Mouse (Mus musculus) liver, embryonic 14.5 days (tissue): Measurements from ENCODE around the gene Fam214a. TPM values are rescaled to one million over a fixed set of nuclear protein-coding genes. Genes with fewer than 3 reads are reported as not detected.

Experiments used
- ATAC-seq: fragments of 200-750 bp; cut with Nextera tagmentation; 2 replicates; pipeline ENCODE4 v1.8.0; 2017; ENCODE audit warnings: moderate number of reproducible peaks, mild to moderate bottlenecking, moderate library complexity; ENCODE audit not compliant: insufficient read depth
- DNase-seq, 3 experiments: peaks; one replicate each; pipeline ENCODE4 v3.0.0-alpha.2; 2012 to 2013; ENCODE audit warnings: low read depth in 3 of 3, low spot score in 3 of 3
- H3K27ac ChIP-seq: fragments of 300-500 bp; sonication (generic); 2 replicates; pipeline ENCODE4 v1.5.1; 2014; ENCODE audit warnings: moderate library complexity, mild to moderate bottlenecking, control low read depth, inconsistent platforms
- H3K27me3 ChIP-seq: fragments of 300-500 bp; sonication (generic); 2 replicates; pipeline ENCODE4 v1.6.1; 2014; ENCODE audit warnings: mild to moderate bottlenecking, low read length, moderate library complexity; ENCODE audit not compliant: control insufficient read depth, insufficient read depth
- H3K36me3 ChIP-seq: fragments of 300-500 bp; sonication (generic); replicated peaks from 2 replicates; pipeline ENCODE4 v1.6.1; 2014; ENCODE audit warnings: low read depth; ENCODE audit not compliant: control insufficient read depth, insufficient read depth
- H3K4me1 ChIP-seq, 2 experiments: fragments of 200-500 bp in 1 of 2; fragments of 300-500 bp in 1 of 2; sonication (generic) in 1 of 2; replicated peaks; 2 replicates each; pipeline ENCODE4 v1.6.1; 2012 to 2014; ENCODE audit warnings: antibody characterized with exemption in 1 of 2, inconsistent platforms in 1 of 2, low read length in 1 of 2; ENCODE audit not compliant: control insufficient read depth in 2 of 2, insufficient read depth in 2 of 2
- H3K4me2 ChIP-seq: fragments of 300-500 bp; sonication (generic); 2 replicates; pipeline ENCODE4 v1.6.1; 2014; ENCODE audit warnings: low read depth, mild to moderate bottlenecking, control low read depth, moderate library complexity
- H3K4me3 ChIP-seq, 2 experiments: fragments of 200-500 bp in 1 of 2; fragments of 300-500 bp in 1 of 2; sonication (generic) in 1 of 2; 2 replicates each; pipeline ENCODE4 v1.5.1; 2012 to 2014; ENCODE audit warnings: low read depth in 2 of 2, low read length in 2 of 2, mild to moderate bottlenecking in 2 of 2, control low read depth in 1 of 2, inconsistent platforms in 1 of 2, moderate library complexity in 1 of 2; ENCODE audit not compliant: insufficient read depth in 1 of 2
- H3K9ac ChIP-seq: fragments of 300-500 bp; sonication (generic); replicated peaks from 2 replicates; pipeline ENCODE4 v1.6.1; 2014; ENCODE audit warnings: mild to moderate bottlenecking, control low read depth, moderate library complexity
- H3K9me3 ChIP-seq: fragments of 300-500 bp; sonication (generic); 2 replicates; pipeline ENCODE4 v1.6.1; 2016; ENCODE audit warnings: low read length, mixed read lengths; ENCODE audit not compliant: control insufficient read depth
- CTCF ChIP-seq: IDR thresholded peaks from 2 replicates; pipeline ENCODE4 v1.5.1; 2016; ENCODE audit warnings: antibody characterized with exemption, low read depth, control low read depth
- EP300 ChIP-seq: IDR thresholded peaks from 2 replicates; pipeline ENCODE4 v1.6.1; 2016; ENCODE audit warnings: antibody characterized with exemption, low read depth
- WGBS: fragments of 180-500 bp; shearing (Covaris S2); extraction: QIAGEN DNeasy Blood & Tissue Kit; methylation state at CpG from one replicate; pipeline ENCODE4 v1.1.7; 2014; ENCODE audit not compliant: insufficient replicate concordance; 5-methylcytosine and 5-hydroxymethylcytosine counted together
- polyA plus RNA-seq, 2 experiments: library from polyadenylated mRNA; depleted of rRNA in 1 of 2; stranded (reverse) in 1 of 2; unstranded in 1 of 2; fragments of >200 nt; fragmentation: Nextera tagmentation in 1 of 2; extraction: Ambion mirVana in 1 of 2; gene quantifications; 2 replicates each; pipeline versions ENCODE4 v1.2.1 to v1.2.3; 2012 to 2014

Fam214a gene
- polyA plus RNA-seq, 2 experiments: 0.78 to 1.5 TPM

DNA sequence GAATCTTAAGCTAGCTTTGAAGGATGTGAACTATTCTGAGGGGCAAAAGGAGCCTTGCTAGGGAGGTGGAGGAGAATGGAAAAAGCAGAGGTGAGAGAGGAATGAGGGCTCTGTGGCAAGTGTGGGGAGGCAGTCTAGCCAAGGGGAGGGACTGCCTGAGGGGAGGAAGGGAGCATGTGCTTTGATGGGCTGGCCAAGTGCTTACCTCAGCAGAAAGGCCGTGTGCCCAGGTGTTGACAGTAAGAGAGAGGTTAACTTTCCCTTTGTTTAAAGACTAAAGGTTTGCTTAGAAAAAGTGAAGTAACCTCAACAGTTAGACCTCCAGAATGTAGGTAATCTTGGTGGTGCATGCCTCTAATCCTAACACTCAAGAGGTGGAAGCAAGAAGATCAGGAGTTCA is 31.3 kb upstream of the Fam214a start:
- Histone ChIP-seq H3K27ac (no peak overlapping the region), H3K4me2 (no peak overlapping the region), H3K9me3 (no peaks in the 10 kb centered on the region), H3K4me3 (no peak overlapping the region), H3K27me3 (no peaks in the 10 kb centered on the region), H3K9ac (no peak overlapping the region), H3K4me1 (no peaks in the 10 kb centered on the region), H3K36me3 (no peaks in the 10 kb centered on the region)
- DNase-seq (no peak), ATAC-seq (no peak)
- TF ChIP-seq EP300 (no peak), CTCF (no peak)
- 5% methylated on average over 1 of the region's 1 CpGs for WGBS

DNA sequence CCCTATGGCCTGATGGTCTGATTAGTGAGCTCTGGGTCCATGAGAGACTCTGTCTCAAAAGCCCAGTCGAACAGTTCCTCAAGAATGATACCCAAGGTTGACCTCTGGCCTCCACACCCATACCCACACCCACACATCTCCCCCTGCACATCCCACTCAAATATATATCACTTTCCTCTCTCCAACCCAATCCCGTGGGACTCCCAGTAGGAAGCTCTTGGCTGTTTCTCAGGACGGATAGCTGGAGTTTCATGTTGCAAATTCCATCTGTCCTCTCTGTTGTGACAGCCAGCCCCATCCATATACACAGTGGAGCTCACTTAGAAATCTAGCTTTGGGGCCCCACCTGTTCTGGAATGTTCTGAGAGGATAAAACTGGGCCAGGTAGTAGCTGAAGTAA is 29.8 kb upstream of the Fam214a start:
- no peaks in the 10 kb centered on the region for H3K9me3 ChIP-seq
- no peak overlapping the region for H3K4me2 ChIP-seq
- no peak overlapping the region for H3K27ac ChIP-seq
- 47% methylated on average over 3 of the region's 3 CpGs for WGBS
- no peak for DNase-seq
- no peaks in the 10 kb centered on the region for H3K27me3 ChIP-seq
- no peaks in the 10 kb centered on the region for H3K4me1 ChIP-seq
- TF ChIP-seq EP300 (no peak), CTCF (no peak)
- ATAC-seq: no peak
- H3K36me3 ChIP-seq: no peaks in the 10 kb centered on the region
- no peak overlapping the region for H3K4me3 ChIP-seq
- no peak overlapping the region for H3K9ac ChIP-seq

DNA sequence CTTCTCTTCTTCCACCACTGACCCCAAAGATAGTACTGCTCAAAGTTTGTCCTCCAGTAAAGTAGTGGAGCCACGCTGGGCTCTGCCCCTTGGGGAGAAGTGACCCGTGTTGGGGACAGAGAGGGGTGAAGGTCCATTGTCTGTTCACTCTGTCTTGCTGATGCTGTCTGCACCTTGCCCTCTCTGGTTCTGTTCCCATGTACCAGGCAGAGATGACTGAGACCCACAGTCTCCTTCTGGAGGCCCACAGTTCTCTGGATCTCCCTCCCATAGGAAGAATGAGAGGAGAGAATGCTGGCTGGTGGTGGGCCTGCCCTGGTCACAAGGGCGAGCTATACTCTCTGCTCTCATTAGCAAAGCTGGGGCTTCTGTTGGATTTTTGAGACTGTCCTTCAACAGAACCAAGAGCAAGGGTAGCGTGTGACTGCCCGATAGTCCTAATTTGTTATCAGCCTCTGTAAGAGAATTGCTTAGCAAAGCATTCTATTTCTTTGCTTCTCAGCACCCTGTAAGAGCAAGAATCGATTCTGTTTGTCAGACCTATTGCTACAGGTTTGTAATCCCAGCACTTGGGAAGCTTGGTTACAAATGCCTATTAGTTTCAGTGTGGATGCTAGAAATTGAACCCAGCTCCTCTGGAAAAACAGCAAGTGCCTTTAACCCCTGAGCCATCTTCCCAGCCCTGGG is 29.2 kb upstream of the Fam214a start:
- H3K9ac ChIP-seq: no peak overlapping the region
- no peaks in the 10 kb centered on the region for H3K9me3 ChIP-seq
- no peaks in the 10 kb centered on the region for H3K4me1 ChIP-seq
- no peaks in the 10 kb centered on the region for H3K27me3 ChIP-seq
- no peak overlapping the region for H3K4me2 ChIP-seq
- no peak overlapping the region for H3K4me3 ChIP-seq
- ATAC-seq (no peak), DNase-seq (no peak)
- TF ChIP-seq EP300 (no peak), CTCF (no peak)
- 56% methylated on average over 6 of the region's 6 CpGs for WGBS
- H3K27ac ChIP-seq: no peak overlapping the region
- no peaks in the 10 kb centered on the region for H3K36me3 ChIP-seq

DNA sequence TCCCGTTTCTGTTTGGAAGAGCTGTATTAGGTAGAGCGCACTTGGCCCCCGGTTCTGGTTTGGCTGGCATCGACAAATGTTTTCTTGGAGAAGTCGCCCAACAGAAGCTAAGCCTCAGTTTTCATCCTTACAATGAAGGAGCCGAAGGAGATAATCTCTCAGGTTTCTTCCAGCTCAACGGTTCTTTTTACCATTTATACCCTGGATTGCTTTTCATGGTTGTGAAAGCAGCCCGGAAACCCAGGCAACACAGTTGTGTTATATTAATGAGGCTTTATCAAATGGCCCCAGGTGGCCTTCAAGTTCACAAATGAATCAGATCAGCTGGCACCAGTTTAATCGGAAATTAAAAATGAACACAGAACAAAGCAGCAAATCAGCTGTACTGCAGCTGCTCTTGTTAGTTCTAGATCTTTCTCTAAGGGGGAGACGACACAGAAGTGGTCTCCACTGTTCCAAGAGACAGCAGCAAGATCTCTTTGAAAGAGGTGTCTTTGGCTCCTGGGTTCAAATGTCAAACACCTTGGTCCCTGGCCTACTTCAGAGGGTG is 27.4 kb upstream of the Fam214a start:
- whole genome bisulfite sequencing: 71% methylated on average over 10 of the region's 10 CpGs
- ATAC-seq (no peak), DNase-seq (no peak)
- H3K9me3 ChIP-seq: no peaks in the 10 kb centered on the region
- H3K27ac ChIP-seq: no peak overlapping the region
- no peak overlapping the region for H3K4me3 ChIP-seq
- no peak overlapping the region for H3K4me2 ChIP-seq
- no peaks in the 10 kb centered on the region for H3K36me3 ChIP-seq
- no peaks in the 10 kb centered on the region for H3K27me3 ChIP-seq
- no peak for TF ChIP-seq CTCF
- TF ChIP-seq EP300: no peak
- H3K9ac ChIP-seq: no peak overlapping the region
- no peaks in the 10 kb centered on the region for H3K4me1 ChIP-seq

DNA sequence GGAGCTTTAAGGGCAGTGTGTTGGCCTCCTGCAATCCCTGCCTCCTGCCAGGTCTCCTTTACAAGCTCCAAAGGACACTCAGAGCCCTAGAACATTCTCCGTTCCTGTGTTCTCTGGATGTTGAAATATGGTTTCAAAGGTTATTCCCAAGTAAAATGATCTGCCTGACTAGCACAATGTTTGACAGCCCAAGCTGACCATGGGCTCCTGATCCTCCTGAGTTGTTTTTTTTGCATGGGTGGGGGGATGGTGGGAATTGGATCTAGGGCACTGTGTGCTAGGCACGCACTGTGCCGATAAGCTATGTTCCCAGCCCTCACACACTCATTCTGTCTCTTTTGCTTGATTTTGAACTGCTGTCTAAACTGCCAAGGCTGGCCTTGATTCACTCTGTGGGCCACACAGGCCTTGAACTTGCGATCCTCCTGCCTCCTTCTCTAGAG is 22.7 kb upstream of the Fam214a start:
- ATAC-seq (no peak), DNase-seq (no peak)
- no peak overlapping the region for H3K9ac ChIP-seq
- no peak overlapping the region for H3K27ac ChIP-seq
- no peaks in the 10 kb centered on the region for H3K36me3 ChIP-seq
- H3K27me3 ChIP-seq: no peaks in the 10 kb centered on the region
- no peaks in the 10 kb centered on the region for H3K4me1 ChIP-seq
- H3K9me3 ChIP-seq: no peaks in the 10 kb centered on the region
- WGBS: 65% methylated on average over 4 of the region's 4 CpGs
- no peak overlapping the region for H3K4me2 ChIP-seq
- no peak for TF ChIP-seq EP300
- TF ChIP-seq CTCF: no peak
- H3K4me3 ChIP-seq: no peak overlapping the region
